Mouse (Mus musculus): ENCODE data around the gene Zfp207. TPM values are rescaled to one million over a fixed set of nuclear protein-coding genes. Genes with fewer than 3 reads are reported as not detected.
A peak's percentile ranks its signal among the peaks of the same experiment; 100 is the strongest.
"Not testable (repeated sequence)": the region's sequence is repeated elsewhere in the genome, so short reads cannot be mapped to it uniquely, and the experiment has no call there.

Zfp207 gene
- polyA plus RNA-seq (2015; fragmentation: Nextera tagmentation; extraction: Ambion mirVana): 183 and 194 TPM in 2 replicates

DNA sequence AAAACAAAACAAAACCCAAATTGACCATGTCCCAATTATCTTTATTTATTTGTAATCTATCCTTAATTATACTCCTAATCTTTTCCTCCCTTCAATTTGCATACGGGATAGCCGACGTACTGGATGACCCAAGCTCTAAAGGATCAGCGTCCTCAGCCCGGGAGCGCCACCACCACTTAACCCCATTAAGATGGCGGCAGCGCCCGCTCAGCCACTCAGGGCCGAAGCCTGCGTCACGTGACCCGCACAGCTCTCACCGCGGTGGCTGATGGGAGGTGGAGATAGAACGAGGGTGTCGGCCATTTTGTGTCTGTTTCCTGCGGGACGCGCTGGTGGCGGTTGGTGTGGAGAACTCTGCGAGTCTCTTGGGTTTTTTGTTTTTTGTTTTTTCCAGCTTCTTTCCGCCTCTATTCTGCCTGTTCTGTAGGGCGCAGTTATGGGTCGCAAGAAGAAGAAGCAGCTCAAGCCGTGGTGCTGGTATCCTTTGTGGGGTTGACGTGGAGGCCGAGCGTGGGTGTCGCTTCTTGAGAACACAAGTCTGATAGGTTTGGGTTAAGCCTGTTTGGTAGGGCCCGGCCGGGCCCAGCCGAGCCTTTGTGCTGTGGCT, at the start of gene Zfp207:
Gene Zfp207, plus strand, starts transcription at position 261 of the 607 bp plus-strand sequence.
- H3K36me3 ChIP-seq (replicated peaks): peaks cover 4% of the 10 kb centered on the region; the same call in 1 of the 2 replicates
- peak within 1 kb of the TSS; percentile 63 for H3K4me3 ChIP-seq
- no peaks in the 10 kb centered on the region for H3K27me3 ChIP-seq (replicated peaks)
- H3K9ac ChIP-seq: peak within 1 kb of the TSS; percentile 73
- ATAC-seq (replicated peaks): peak; percentile 97
- peak within 1 kb of the TSS; percentile 81 for H3K27ac ChIP-seq
- H3K9me3 ChIP-seq: no peaks in the 10 kb centered on the region
- WGBS: under 1% methylated on average over 33 of the region's 33 CpGs
- peak within 1 kb of the TSS; percentile 79 for H3K4me2 ChIP-seq
- peaks cover 45% of the 10 kb centered on the region for H3K4me1 ChIP-seq

DNA sequence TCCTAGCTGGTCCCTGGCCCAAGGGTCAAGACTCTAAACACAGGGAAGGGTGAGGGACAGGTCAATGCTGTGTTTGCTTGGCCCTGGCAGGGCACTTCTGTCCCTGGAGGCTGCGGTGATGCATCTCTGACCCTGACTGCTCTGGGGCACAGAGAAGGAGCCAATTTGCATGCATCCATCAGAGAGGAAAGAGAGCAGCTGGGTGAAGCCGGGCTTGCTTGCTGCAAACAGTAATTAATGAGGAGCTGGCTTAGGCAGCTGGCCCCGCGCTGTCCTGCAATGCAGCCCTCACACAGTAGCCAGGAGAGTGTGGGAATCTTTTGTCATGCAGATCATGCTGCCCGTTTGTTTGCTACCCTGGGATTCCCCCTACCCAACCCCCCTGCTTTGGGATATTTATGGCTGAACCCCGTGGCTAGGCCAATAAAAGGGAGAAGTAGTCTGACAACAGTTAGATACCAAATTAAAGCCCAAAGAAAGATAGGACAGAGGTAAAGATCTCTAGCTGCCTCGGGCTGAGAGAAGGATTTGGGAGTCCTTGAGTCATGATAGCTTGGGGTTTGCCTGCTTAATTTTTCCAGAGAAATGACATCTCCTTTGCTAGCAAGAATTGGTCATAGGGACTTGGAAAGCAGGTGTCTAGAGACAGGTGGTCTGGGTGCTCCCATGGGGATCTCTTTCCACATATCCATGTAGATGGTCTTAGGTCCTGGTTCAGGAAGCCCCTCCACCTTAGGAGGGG, 47.3 kb upstream of the Zfp207 start:
- WGBS: 2% methylated on average over 7 of the region's 7 CpGs
- ATAC-seq (replicated peaks): peak; percentile 80

GRCm38 (mm10) chr11:80336351-80336730, 46.7 kb upstream of the Zfp207 start:
- no peak overlapping the region for H3K4me2 ChIP-seq
- 12% methylated on average over 6 of the region's 6 CpGs for WGBS
- no peak for ATAC-seq (replicated peaks)
- no peak overlapping the region for H3K4me3 ChIP-seq
- no peaks in the 10 kb centered on the region for H3K9me3 ChIP-seq
- no peaks in the 10 kb centered on the region for H3K36me3 ChIP-seq (replicated peaks)
- peaks cover 19% of the 10 kb centered on the region for H3K4me1 ChIP-seq
- no peaks in the 10 kb centered on the region for H3K27me3 ChIP-seq (replicated peaks)
- H3K27ac ChIP-seq: peak overlapping the region; percentile 68
- no peak overlapping the region for H3K9ac ChIP-seq

More for the DNA sequence above, 47.3 kb upstream of the Zfp207 start:
- no peak overlapping the region for H3K4me2 ChIP-seq
- peaks cover 19% of the 10 kb centered on the region for H3K4me1 ChIP-seq
- no peak overlapping the region for H3K9ac ChIP-seq
- no peaks in the 10 kb centered on the region for H3K27me3 ChIP-seq (replicated peaks)
- no peaks in the 10 kb centered on the region for H3K9me3 ChIP-seq
- peak overlapping the region; percentile 68 for H3K27ac ChIP-seq
- H3K36me3 ChIP-seq (replicated peaks): no peaks in the 10 kb centered on the region
- H3K4me3 ChIP-seq: no peak overlapping the region

DNA sequence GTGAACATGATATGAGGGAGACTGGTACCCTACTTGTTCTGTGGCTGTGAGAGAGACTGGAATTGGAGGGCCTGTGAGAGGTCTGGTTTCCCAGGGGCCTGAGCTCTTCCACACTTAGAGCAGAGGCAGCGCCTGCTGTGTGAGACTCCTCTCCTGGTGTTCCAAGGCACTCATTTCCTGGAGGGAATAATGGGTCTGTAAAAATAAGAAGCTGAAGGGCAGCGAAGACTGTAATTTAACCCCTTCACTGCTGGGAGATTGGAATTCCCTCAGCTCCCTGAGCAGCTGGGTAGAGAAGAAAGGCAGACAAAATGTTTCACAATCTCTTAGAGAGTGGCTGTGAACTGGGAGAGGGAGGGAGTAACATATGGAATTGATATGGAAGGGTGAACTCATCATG, 40.6 kb upstream of the Zfp207 start:
- Histone ChIP-seq H3K4me3 (no peak overlapping the region), H3K4me2 (no peak overlapping the region), H3K4me1 (0 out of 2 replicates have a peak, but pooled peaks cover 3% of the 10 kb centered on the region), H3K9ac (peak overlapping the region; percentile 2; the same call in 1 of the 2 replicates), H3K27me3 (replicated peaks) (no peaks in the 10 kb centered on the region), H3K9me3 (no peaks in the 10 kb centered on the region), H3K36me3 (replicated peaks) (no peaks in the 10 kb centered on the region), H3K27ac (0 out of 2 replicates have a peak overlapping the region, but pooled peaks have one; percentile 9)
- WGBS: 12% methylated on average over 2 of the region's 2 CpGs
- ATAC-seq (replicated peaks): no peak

- Histone ChIP-seq H3K27me3 (replicated peaks) (no peaks in the 10 kb centered on the region), H3K9ac (no peak overlapping the region), H3K4me1 (no peaks in the 10 kb centered on the region), H3K9me3 (no peaks in the 10 kb centered on the region), H3K27ac (no peak overlapping the region), H3K4me2 (no peak overlapping the region), H3K36me3 (replicated peaks) (no peaks in the 10 kb centered on the region), H3K4me3 (no peak overlapping the region)
- WGBS: 70% methylated on average over 5 of the region's 5 CpGs
- ATAC-seq (replicated peaks): no peak
Measured at GRCm38 (mm10) chr11:80351832-80352430, 31.1 kb upstream of the Zfp207 start.

DNA sequence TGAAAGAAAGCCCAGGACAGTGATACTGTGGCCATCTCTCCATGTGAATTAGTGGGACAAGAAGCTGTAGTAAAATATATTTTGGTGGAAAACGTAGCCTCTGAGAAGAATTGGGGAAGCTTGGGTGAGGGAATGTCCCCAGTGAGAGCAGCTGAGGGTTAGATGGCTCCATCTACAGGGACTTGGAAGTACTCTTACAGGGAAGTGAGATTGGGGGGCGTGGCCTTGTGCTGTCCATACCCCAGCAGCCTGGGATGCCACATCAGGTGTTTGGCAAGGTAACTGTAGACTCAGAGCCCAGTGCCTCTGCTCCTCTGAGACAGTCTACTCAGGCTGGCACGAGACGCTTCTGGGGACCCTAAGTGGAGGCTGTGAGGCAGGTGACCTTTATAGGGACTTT, 28.2 kb upstream of the Zfp207 start:
- no peaks in the 10 kb centered on the region for H3K36me3 ChIP-seq (replicated peaks)
- ATAC-seq (replicated peaks): no peak

GRCm38 (mm10) chr11:80368949-80369348, 14.1 kb upstream of the Zfp207 start:
- Histone ChIP-seq H3K4me1 (no peaks in the 10 kb centered on the region), H3K9me3 (no peaks in the 10 kb centered on the region), H3K36me3 (replicated peaks) (peaks cover 27% of the 10 kb centered on the region), H3K27me3 (replicated peaks) (no peaks in the 10 kb centered on the region), H3K4me3 (no peak overlapping the region), H3K27ac (no peak overlapping the region), H3K4me2 (no peak overlapping the region), H3K9ac (no peak overlapping the region)
- ATAC-seq (replicated peaks): no peak
- WGBS: 100% methylated on average over 1 of the region's 1 CpGs

More for the DNA sequence above, 28.2 kb upstream of the Zfp207 start:
- Histone ChIP-seq H3K9ac (no peak overlapping the region), H3K4me1 (no peaks in the 10 kb centered on the region), H3K27ac (no peak overlapping the region), H3K4me3 (no peak overlapping the region), H3K27me3 (replicated peaks) (no peaks in the 10 kb centered on the region), H3K4me2 (no peak overlapping the region), H3K9me3 (no peaks in the 10 kb centered on the region)
- 42% methylated on average over 4 of the region's 4 CpGs for WGBS

GRCm38 (mm10) chr11:80376651-80377050, 6.4 kb upstream of the Zfp207 start:
- no peak overlapping the region for H3K9ac ChIP-seq
- H3K27ac ChIP-seq: no peak overlapping the region
- WGBS: 63% methylated on average over 4 of the region's 4 CpGs
- H3K4me3 ChIP-seq: peak overlapping the region; percentile 97; the same call in 1 of the 2 replicates
- H3K4me1 ChIP-seq: peaks cover 15% of the 10 kb centered on the region
- peak overlapping the region; percentile 86 for H3K4me2 ChIP-seq
- ATAC-seq (replicated peaks): no peak
- H3K27me3 ChIP-seq (replicated peaks): no peaks in the 10 kb centered on the region
- H3K9me3 ChIP-seq: no peaks in the 10 kb centered on the region
- peaks cover 9% of the 10 kb centered on the region; the same call in 1 of the 2 replicates for H3K36me3 ChIP-seq (replicated peaks)

DNA sequence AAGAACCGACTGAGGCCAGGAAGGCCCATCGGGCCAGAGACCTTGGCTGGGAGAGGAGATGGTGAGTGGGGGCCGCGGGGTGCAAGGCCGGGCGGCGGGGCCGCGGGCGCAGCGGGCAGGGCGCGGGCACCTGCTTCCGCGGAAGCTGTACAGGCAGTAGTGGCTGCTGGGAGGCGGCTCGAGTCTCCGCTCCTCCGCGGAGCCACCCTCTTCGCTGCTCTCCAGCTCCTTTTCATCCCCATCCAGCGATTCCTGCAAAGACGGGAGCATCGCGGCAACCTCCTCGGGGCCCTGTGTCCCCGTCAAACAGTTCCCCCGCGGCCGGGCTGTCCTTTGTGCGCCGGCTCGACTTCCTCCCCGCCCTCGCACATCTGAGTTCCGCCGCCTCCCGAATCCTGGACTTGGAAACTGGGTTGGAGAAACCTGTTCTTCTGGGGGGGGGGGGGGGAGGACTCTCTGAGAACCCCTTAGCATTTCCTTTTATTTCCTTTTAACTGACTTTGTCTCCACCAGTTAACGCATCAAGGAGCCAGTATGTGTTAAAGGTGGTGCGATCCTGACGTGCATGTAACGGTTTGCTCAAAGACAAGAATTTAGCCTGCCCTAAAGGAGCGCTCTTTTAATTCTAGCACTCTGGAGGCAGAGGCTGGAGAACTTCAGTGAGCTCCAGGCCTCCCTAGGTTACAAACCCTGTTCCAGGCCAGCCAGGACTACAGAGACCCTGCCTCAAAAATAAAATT, 5.2 kb upstream of the Zfp207 start, which contains the start of gene 5730455P16Rik:
Gene 5730455P16Rik, minus strand, starts transcription at position 323 of the 740 bp plus-strand sequence.
- peak within 1 kb of the TSS; percentile 100 for H3K9ac ChIP-seq
- peak within 1 kb of the TSS; percentile 97 for H3K4me3 ChIP-seq
- H3K4me2 ChIP-seq: peak within 1 kb of the TSS; percentile 86
- peaks cover 24% of the 10 kb centered on the region for H3K4me1 ChIP-seq
- 2% methylated on average over 40 of the region's 43 CpGs for WGBS
- H3K27ac ChIP-seq: peak within 1 kb of the TSS; percentile 97
- H3K27me3 ChIP-seq (replicated peaks): no peaks in the 10 kb centered on the region
- peaks cover 8% of the 10 kb centered on the region; the same call in 1 of the 2 replicates for H3K36me3 ChIP-seq (replicated peaks)
- peak; percentile 84 for ATAC-seq (replicated peaks)
- H3K9me3 ChIP-seq: no peaks in the 10 kb centered on the region

- Histone ChIP-seq H3K4me3 (peak overlapping the region; percentile 97), H3K9ac (peak overlapping the region; percentile 100), H3K4me2 (peak overlapping the region; percentile 86), H3K27ac (peak overlapping the region; percentile 97), H3K4me1 (peaks cover 24% of the 10 kb centered on the region)
- H3K9me3 ChIP-seq; H3K27me3 ChIP-seq (replicated peaks); H3K36me3 ChIP-seq (replicated peaks); ATAC-seq (replicated peaks): not testable (repeated sequence)
- WGBS: 60% methylated on average over 2 of the region's 2 CpGs
Measured at GRCm38 (mm10) chr11:80378452-80379068, 4.5 kb upstream of the Zfp207 start.

- not testable (repeated sequence) for H3K27me3 ChIP-seq (replicated peaks); H3K4me2 ChIP-seq
- WGBS: 95% methylated on average over 7 of the region's 7 CpGs
Measured at GRCm38 (mm10) chr11:80379184-80379583, 3.9 kb upstream of the Zfp207 start.

More at GRCm38 (mm10) chr11:80379184-80379583, 3.9 kb upstream of the Zfp207 start:
- not testable (repeated sequence) for H3K4me3 ChIP-seq; H3K27ac ChIP-seq; H3K9me3 ChIP-seq; ATAC-seq (replicated peaks); H3K9ac ChIP-seq; H3K36me3 ChIP-seq (replicated peaks)
- peaks cover 24% of the 10 kb centered on the region for H3K4me1 ChIP-seq
